Mouse (Mus musculus) spleen, adult 2 months (tissue): Measurements from ENCODE around the gene Nr1h2. TPM values are rescaled to one million over a fixed set of nuclear protein-coding genes. Genes with fewer than 3 reads are reported as not detected.

Experiments
- DNase-seq, 2 experiments: peaks; one replicate each; pipeline versions ENCODE4 v3.0.0 to v3.0.0-alpha.2; 2012 to 2021; ENCODE audit warnings: low spot score in 2 of 2, low read depth in 1 of 2
- H3K27ac ChIP-seq: fragments of 200-500 bp; 2 replicates; pipeline ENCODE4 v1.5.1; 2012; ENCODE audit warnings: low read length, inconsistent platforms; ENCODE audit not compliant: insufficient read depth
- H3K27me3 ChIP-seq: fragments of 200-500 bp; 2 replicates; pipeline ENCODE4 v1.6.1; 2012; ENCODE audit warnings: mild to moderate bottlenecking, moderate library complexity, low read length, inconsistent platforms; ENCODE audit not compliant: control insufficient read depth, insufficient read depth
- H3K36me3 ChIP-seq: fragments of 200-500 bp; 2 replicates; pipeline ENCODE4 v1.6.1; 2012; ENCODE audit warnings: mild to moderate bottlenecking, low read length, inconsistent platforms; ENCODE audit not compliant: control insufficient read depth, insufficient read depth
- H3K4me1 ChIP-seq: fragments of 200-500 bp; 2 replicates; pipeline ENCODE4 v1.6.1; 2011; ENCODE audit warnings: inconsistent platforms; ENCODE audit not compliant: control insufficient read depth, insufficient read depth, insufficient read length
- H3K4me3 ChIP-seq: fragments of 200-500 bp; 2 replicates; pipeline ENCODE4 v1.5.1; 2011; ENCODE audit warnings: mild to moderate bottlenecking, inconsistent platforms; ENCODE audit not compliant: insufficient read depth, insufficient read length; ENCODE audit errors: extremely low read depth
- CTCF ChIP-seq: fragments of 200-500 bp; IDR thresholded peaks from 2 replicates; pipeline ENCODE4 v1.5.1; 2011; ENCODE audit warnings: mild to moderate bottlenecking, inconsistent platforms; ENCODE audit not compliant: insufficient read depth, insufficient read length, insufficient replicate concordance; ENCODE audit errors: extremely low read depth
- POLR2A ChIP-seq: fragments of 200-500 bp; IDR thresholded peaks from 2 replicates; pipeline ENCODE4 v1.6.1; 2011; ENCODE audit warnings: low read depth, low read length, inconsistent platforms
- WGBS: fragments of 180-500 bp; shearing (Covaris S2); methylation state at CpG from one replicate; pipeline ENCODE4 v1.1.7; 2018; 5-methylcytosine and 5-hydroxymethylcytosine counted together
- polyA plus RNA-seq: library from polyadenylated mRNA; depleted of rRNA; stranded (reverse); fragments of >200 nt; gene quantifications from 2 replicates; pipeline ENCODE4 v1.2.3, GENCODE M21; 2012

Nr1h2 gene
- polyA plus RNA-seq, 1 experiment: 162 TPM

- Histone ChIP-seq H3K27ac (no peak within 1 kb of the TSS), H3K27me3 (peaks cover 14% of the 10 kb centered on the region), H3K4me3 (peak within 1 kb of the TSS; percentile 56), H3K36me3 (no peaks in the 10 kb centered on the region), H3K4me1 (peaks cover 28% of the 10 kb centered on the region)
- 1% methylated on average over 80 of the region's 80 CpGs for WGBS
- DNase-seq: peak; percentile 87 to 92
- TF ChIP-seq CTCF: no peak
- TF ChIP-seq POLR2A: peak; percentile 68
Measured at GRCm38 (mm10) chr7:44590402-44591347, 36.9 kb upstream of the Nr1h2 start, which contains the start of gene Kcnc3. Kcnc3 (plus strand) TSS chr7:44590664.

DNA sequence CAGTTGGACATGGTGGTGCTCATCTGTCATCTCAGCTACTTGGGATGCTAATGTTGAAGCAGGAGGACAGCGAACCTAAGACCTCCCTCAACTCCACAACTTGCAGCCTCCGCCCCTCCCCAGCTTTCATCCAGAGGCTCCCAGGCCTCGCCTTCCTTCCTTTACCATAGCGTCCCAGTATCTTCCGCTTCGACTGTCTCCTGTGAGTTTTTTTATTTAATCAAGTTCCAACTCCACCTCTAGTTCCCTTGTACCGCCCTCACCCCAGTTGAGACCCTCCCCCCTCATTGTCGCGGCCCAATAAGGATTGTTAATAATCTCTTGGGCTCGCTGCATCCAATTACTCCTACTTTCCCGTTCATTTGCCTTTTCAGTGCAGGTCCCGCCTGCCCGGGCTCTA is 36.2 kb upstream of the Nr1h2 start:
- peaks cover 28% of the 10 kb centered on the region for H3K4me1 ChIP-seq
- H3K27me3 ChIP-seq: peaks cover 14% of the 10 kb centered on the region
- WGBS: 19% methylated on average over 13 of the region's 13 CpGs
- H3K36me3 ChIP-seq: no peaks in the 10 kb centered on the region
- H3K4me3 ChIP-seq: no peak overlapping the region
- DNase-seq: no peak
- H3K27ac ChIP-seq: no peak overlapping the region
- TF ChIP-seq POLR2A (no peak), CTCF (no peak)

GRCm38 (mm10) chr7:44589149-44589548 is 35.4 kb upstream of the Nr1h2 start:
- under 1% methylated on average over 31 of the region's 33 CpGs for WGBS
- Histone ChIP-seq H3K27ac (no peak overlapping the region), H3K36me3 (no peaks in the 10 kb centered on the region), H3K4me3 (peak overlapping the region; percentile 63), H3K4me1 (peaks cover 28% of the 10 kb centered on the region), H3K27me3 (peaks cover 14% of the 10 kb centered on the region)
- DNase-seq: peak in 1 of 2 experiments; percentile 74
- TF ChIP-seq CTCF: no peak
- TF ChIP-seq POLR2A: no peak

DNA sequence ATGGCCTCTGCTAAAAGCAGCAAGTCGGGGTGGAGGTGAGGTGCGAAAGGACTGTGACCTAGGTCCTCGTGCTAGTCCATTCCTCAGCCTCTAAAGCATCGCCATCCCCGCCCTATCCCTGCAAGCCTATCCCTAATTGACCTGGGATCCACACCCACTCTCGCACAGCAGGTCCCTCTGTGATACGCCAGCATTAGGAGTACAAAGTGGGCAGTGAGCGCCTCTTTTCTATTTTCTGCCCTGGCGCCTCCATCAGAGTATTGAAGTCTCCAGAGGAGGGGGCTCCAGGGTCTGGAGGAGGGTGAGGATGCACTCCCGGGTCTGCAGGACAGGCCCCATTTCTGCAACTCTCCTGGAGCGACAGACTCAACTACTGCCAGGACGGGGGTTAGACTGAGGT is 34.6 kb upstream of the Nr1h2 start:
- WGBS: 17% methylated on average over 12 of the region's 12 CpGs
- H3K4me3 ChIP-seq: no peak overlapping the region
- no peak for DNase-seq
- no peaks in the 10 kb centered on the region for H3K36me3 ChIP-seq
- peaks cover 28% of the 10 kb centered on the region for H3K4me1 ChIP-seq
- peaks cover 14% of the 10 kb centered on the region for H3K27me3 ChIP-seq
- TF ChIP-seq POLR2A (no peak), CTCF (no peak)
- no peak overlapping the region for H3K27ac ChIP-seq

DNA sequence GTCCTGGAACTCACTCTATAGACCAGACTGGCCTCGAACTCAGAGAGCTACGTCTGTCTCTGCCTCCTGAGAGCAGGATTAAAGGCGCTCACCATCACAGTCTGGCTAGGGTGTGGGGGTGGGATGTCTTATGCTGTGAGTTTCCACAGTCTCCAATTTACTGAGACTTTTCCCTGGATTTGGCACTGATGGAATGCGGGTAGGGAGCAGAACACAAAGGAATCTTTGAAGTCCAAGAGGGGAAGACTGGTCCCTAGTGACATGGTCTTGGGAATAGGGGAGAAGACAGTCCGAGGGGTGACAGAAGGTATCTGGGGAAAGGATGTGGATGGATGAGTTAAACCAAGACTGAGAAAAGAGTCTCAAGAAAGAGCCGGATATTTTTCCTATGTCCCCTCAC is 33.9 kb upstream of the Nr1h2 start:
- no peak overlapping the region for H3K27ac ChIP-seq
- peaks cover 3% of the 10 kb centered on the region for H3K36me3 ChIP-seq
- 43% methylated on average over 6 of the region's 6 CpGs for WGBS
- H3K27me3 ChIP-seq: peaks cover 10% of the 10 kb centered on the region
- H3K4me3 ChIP-seq: no peak overlapping the region
- H3K4me1 ChIP-seq: peaks cover 28% of the 10 kb centered on the region
- TF ChIP-seq CTCF (no peak), POLR2A (no peak)
- DNase-seq: no peak

GRCm38 (mm10) chr7:44586930-44587329 is 33.2 kb upstream of the Nr1h2 start:
- no peak for DNase-seq
- peaks cover 6% of the 10 kb centered on the region for H3K27me3 ChIP-seq
- peaks cover 27% of the 10 kb centered on the region for H3K4me1 ChIP-seq
- H3K27ac ChIP-seq: no peak overlapping the region
- peak overlapping the region; percentile 25; the same call in 1 of the 2 replicates for H3K4me3 ChIP-seq
- H3K36me3 ChIP-seq: peaks cover 10% of the 10 kb centered on the region
- TF ChIP-seq CTCF: no peak
- no peak for TF ChIP-seq POLR2A
- WGBS: 4% methylated on average over 18 of the region's 18 CpGs

- no peak overlapping the region for H3K27ac ChIP-seq
- WGBS: 34% methylated on average over 19 of the region's 19 CpGs
- H3K4me3 ChIP-seq: no peak overlapping the region
- peaks cover 13% of the 10 kb centered on the region for H3K36me3 ChIP-seq
- peaks cover 6% of the 10 kb centered on the region for H3K27me3 ChIP-seq
- TF ChIP-seq POLR2A (no peak), CTCF (no peak)
- no peak for DNase-seq
- peaks cover 23% of the 10 kb centered on the region for H3K4me1 ChIP-seq
Measured at GRCm38 (mm10) chr7:44586518-44586917, 32.8 kb upstream of the Nr1h2 start.
